Mouse (Mus musculus) forebrain, embryonic 14.5 days (tissue): Measurements from ENCODE around the gene Wdr24. TPM values are rescaled to one million over a fixed set of nuclear protein-coding genes. Genes with fewer than 3 reads are reported as not detected.

Experiments
- ATAC-seq: fragments of 200-750 bp; cut with Nextera tagmentation; 2 replicates; pipeline ENCODE4 v1.8.0; 2017; ENCODE audit warnings: mild to moderate bottlenecking, moderate library complexity
- DNase-seq: peaks from one replicate; pipeline ENCODE4 v3.0.0-alpha.2; 2015; ENCODE audit warnings: low spot score
- H3K27ac ChIP-seq: fragments of 300-500 bp; sonication (generic); 2 replicates; pipeline ENCODE4 v1.5.1; 2014; ENCODE audit warnings: low read depth, mild to moderate bottlenecking, control low read depth, low read length, moderate library complexity
- H3K27me3 ChIP-seq: fragments of 300-500 bp; sonication (generic); replicated peaks from 2 replicates; pipeline ENCODE4 v1.6.1; 2014; ENCODE audit warnings: low read length, control low read depth, mixed read lengths; ENCODE audit not compliant: control insufficient read depth, insufficient read depth
- H3K36me3 ChIP-seq: fragments of 300-500 bp; sonication (generic); 2 replicates; pipeline ENCODE4 v1.6.1; 2014; ENCODE audit warnings: low read length, control low read depth; ENCODE audit not compliant: control insufficient read depth, insufficient read depth
- H3K4me1 ChIP-seq: fragments of 300-500 bp; sonication (generic); 2 replicates; pipeline ENCODE4 v1.6.1; 2014; ENCODE audit warnings: antibody characterized with exemption, low read length, control low read depth; ENCODE audit not compliant: control insufficient read depth, insufficient read depth
- H3K4me2 ChIP-seq: fragments of 300-500 bp; sonication (generic); 2 replicates; pipeline ENCODE4 v1.6.1; 2014; ENCODE audit warnings: mild to moderate bottlenecking, control low read depth, low read length
- H3K4me3 ChIP-seq: fragments of 300-500 bp; sonication (generic); 2 replicates; pipeline ENCODE4 v1.5.1; 2014; ENCODE audit warnings: low read depth, low read length, control low read depth
- H3K9ac ChIP-seq: fragments of 300-500 bp; sonication (generic); 2 replicates; pipeline ENCODE4 v1.6.1; 2014; ENCODE audit warnings: mild to moderate bottlenecking, low read length, control low read depth, moderate library complexity
- H3K9me3 ChIP-seq: fragments of 300-500 bp; sonication (generic); replicated peaks from 2 replicates; pipeline ENCODE4 v1.6.1; 2016; ENCODE audit warnings: low read length, control low read depth, mixed read lengths; ENCODE audit not compliant: control insufficient read depth
- WGBS: fragments of 180-500 bp; shearing (Covaris S2); extraction: QIAGEN DNeasy Blood & Tissue Kit; methylation state at CpG from one replicate; pipeline ENCODE4 v1.1.7; 2014; 5-methylcytosine and 5-hydroxymethylcytosine counted together
- polyA plus RNA-seq: library from polyadenylated mRNA; unstranded; fragments of >200 nt; fragmentation: Nextera tagmentation; extraction: Ambion mirVana; gene quantifications from 2 replicates; pipeline ENCODE4 v1.2.1, GENCODE M21; 2014

Wdr24 gene
- polyA plus RNA-seq, 1 experiment from 2014 or later = 33.3 TPM

GRCm38 (mm10) chr17:25844396-25844901 is 21.0 kb downstream of the Wdr24 start, which contains the start of gene Rhot2:
TSS of gene Rhot2 (minus strand) at chr17:25844851.
- H3K4me2 ChIP-seq = peak within 1 kb of the TSS; percentile 81
- H3K9me3 ChIP-seq = no peaks in the 10 kb centered on the region
- peak; percentile 98 for ATAC-seq
- DNase-seq = peak; percentile 96
- WGBS = 1% methylated on average over 19 of the region's 21 CpGs
- H3K4me3 ChIP-seq = peak within 1 kb of the TSS; percentile 86
- H3K36me3 ChIP-seq = peaks cover 59% of the 10 kb centered on the region
- H3K4me1 ChIP-seq = peaks cover 6% of the 10 kb centered on the region
- no peaks in the 10 kb centered on the region for H3K27me3 ChIP-seq
- H3K27ac ChIP-seq = peak within 1 kb of the TSS; percentile 72; the same call in 1 of the 2 replicates
- peak within 1 kb of the TSS; percentile 86 for H3K9ac ChIP-seq

- Histone ChIP-seq H3K9me3 (no peaks in the 10 kb centered on the region), H3K4me1 (peaks cover 11% of the 10 kb centered on the region), H3K4me3 (no peak overlapping the region), H3K27ac (no peak overlapping the region), H3K4me2 (peak overlapping the region; percentile 84), H3K36me3 (no peaks in the 10 kb centered on the region), H3K9ac (peak overlapping the region; percentile 82), H3K27me3 (no peaks in the 10 kb centered on the region)
- DNase-seq (no peak), ATAC-seq (no peak)
- WGBS = 91% methylated on average over 6 of the region's 6 CpGs
Measured at GRCm38 (mm10) chr17:25860229-25860628, 36.8 kb downstream of the Wdr24 start.

GRCm38 (mm10) chr17:25860832-25861703 is 37.6 kb downstream of the Wdr24 start, which contains the start of gene Wdr90:
TSS of gene Wdr90 (minus strand) at chr17:25861501.
- no peaks in the 10 kb centered on the region for H3K36me3 ChIP-seq
- peak within 1 kb of the TSS; percentile 60 for H3K4me3 ChIP-seq
- H3K9ac ChIP-seq = peak within 1 kb of the TSS; percentile 82
- H3K4me1 ChIP-seq = peaks cover 11% of the 10 kb centered on the region
- no peaks in the 10 kb centered on the region for H3K27me3 ChIP-seq
- no peaks in the 10 kb centered on the region for H3K9me3 ChIP-seq
- ATAC-seq = peak; percentile 97
- peak; percentile 97 for DNase-seq
- peak within 1 kb of the TSS; percentile 79 for H3K27ac ChIP-seq
- WGBS = 3% methylated on average over 64 of the region's 65 CpGs
- peak within 1 kb of the TSS; percentile 84 for H3K4me2 ChIP-seq

GRCm38 (mm10) chr17:25861704-25862612 is 38.5 kb downstream of the Wdr24 start:
- Histone ChIP-seq H3K4me3 (peak overlapping the region; percentile 60), H3K9ac (peak overlapping the region; percentile 82), H3K36me3 (no peaks in the 10 kb centered on the region), H3K27ac (peak overlapping the region; percentile 79), H3K27me3 (no peaks in the 10 kb centered on the region), H3K9me3 (no peaks in the 10 kb centered on the region), H3K4me2 (peak overlapping the region; percentile 84), H3K4me1 (peaks cover 11% of the 10 kb centered on the region)
- WGBS = 10% methylated on average over 6 of the region's 6 CpGs
- DNase-seq = no peak
- peak; percentile 19; the same call in 1 of the 2 replicates for ATAC-seq

- no peaks in the 10 kb centered on the region for H3K9me3 ChIP-seq
- 92% methylated on average over 6 of the region's 6 CpGs for WGBS
- no peak overlapping the region for H3K4me2 ChIP-seq
- no peak for DNase-seq
- ATAC-seq = no peak
- H3K27ac ChIP-seq = no peak overlapping the region
- H3K36me3 ChIP-seq = no peaks in the 10 kb centered on the region
- H3K9ac ChIP-seq = no peak overlapping the region
- H3K4me1 ChIP-seq = peaks cover 17% of the 10 kb centered on the region
- H3K27me3 ChIP-seq = no peaks in the 10 kb centered on the region
- H3K4me3 ChIP-seq = no peak overlapping the region
Measured at GRCm38 (mm10) chr17:25863681-25864080, 40.3 kb downstream of the Wdr24 start.

- ATAC-seq (no peak), DNase-seq (no peak)
- Histone ChIP-seq H3K4me3 (no peak overlapping the region), H3K36me3 (no peaks in the 10 kb centered on the region), H3K9ac (no peak overlapping the region), H3K27ac (no peak overlapping the region), H3K4me1 (peaks cover 17% of the 10 kb centered on the region), H3K9me3 (no peaks in the 10 kb centered on the region), H3K4me2 (no peak overlapping the region), H3K27me3 (no peaks in the 10 kb centered on the region)
- WGBS = 93% methylated on average over 14 of the region's 14 CpGs
Measured at GRCm38 (mm10) chr17:25864311-25864710, 40.9 kb downstream of the Wdr24 start.

GRCm38 (mm10) chr17:25865288-25865687 is 41.9 kb downstream of the Wdr24 start:
- DNase-seq (no peak), ATAC-seq (no peak)
- Histone ChIP-seq H3K4me1 (peaks cover 16% of the 10 kb centered on the region), H3K4me3 (no peak overlapping the region), H3K9ac (no peak overlapping the region), H3K9me3 (no peaks in the 10 kb centered on the region), H3K36me3 (no peaks in the 10 kb centered on the region), H3K27me3 (no peaks in the 10 kb centered on the region), H3K4me2 (no peak overlapping the region), H3K27ac (no peak overlapping the region)
- 90% methylated on average over 11 of the region's 11 CpGs for WGBS

- Histone ChIP-seq H3K4me2 (no peak overlapping the region), H3K9ac (no peak overlapping the region), H3K36me3 (no peaks in the 10 kb centered on the region), H3K9me3 (no peaks in the 10 kb centered on the region), H3K27me3 (no peaks in the 10 kb centered on the region), H3K4me3 (no peak overlapping the region), H3K27ac (no peak overlapping the region), H3K4me1 (peaks cover 10% of the 10 kb centered on the region; the same call in 1 of the 2 replicates)
- ATAC-seq = no peak
- WGBS = 88% methylated on average over 3 of the region's 3 CpGs
- no peak for DNase-seq
Measured at GRCm38 (mm10) chr17:25866172-25866571, 42.7 kb downstream of the Wdr24 start.
